Comparison of ENCODE assay signal across 35 mouse cellular contexts in genomic region chr6:113630322-113630721, GRCm38 (mm10). TPM values are rescaled to one million over a fixed set of nuclear protein-coding genes. Genes with fewer than 3 reads are reported as not detected.
DNase-seq lines count a peak whose midpoint lies in the region; ATAC-seq and TF ChIP-seq lines count a peak whose summit lies in the region.
"Had no signal": no experiment of that assay in that cellular context is flagged by ENCODE, and none has a peak within 500 bp of the region (broad histone marks: within the 10 kb centered on the region; RNA-seq: fewer than 3 reads in every experiment).

No protein-coding gene starts in this region.

- peak; percentile 32 for DNase-seq in right cerebral cortex, adult 18-20 months
- no peak for DNase-seq in right cerebral cortex, postnatal 14 days
- DNase-seq: adrenal gland, postnatal 25 days; cerebellum, adult 8-10 months; cerebellum, postnatal 25 days; gastrocnemius, postnatal 10 days; heart, postnatal 36 days; kidney, adult 8-10 months; kidney, postnatal 4 days; layer of hippocampus, postnatal 36 days; liver; lung, embryonic 14.5 days; lung, postnatal 14 days had no signal

- WGBS in intestine, postnatal 0 days: 74% methylated on average over 5 of the region's 5 CpGs
- WGBS in intestine, embryonic 15.5 days: 80% methylated on average over 5 of the region's 5 CpGs
- 85% methylated on average over 5 of the region's 5 CpGs for WGBS in hindbrain, embryonic 13.5 days

- H3K9ac ChIP-seq in intestine, postnatal 0 days (ENCODE audit: low read depth, low read length): no peak overlapping the region
- H3K9ac ChIP-seq in intestine, embryonic 15.5 days: no peak overlapping the region
- H3K9ac ChIP-seq in hindbrain, embryonic 13.5 days: no peak overlapping the region
- H3K9ac ChIP-seq: hindbrain, embryonic 12.5 days; liver, embryonic 15.5 days; lung, embryonic 14.5 days; midbrain, embryonic 12.5 days; neural tube, embryonic 12.5 days; stomach, embryonic 15.5 days had no signal

- H3K4me3 ChIP-seq in intestine, postnatal 0 days (ENCODE audit: low read depth, low read length): no peak overlapping the region
- no peak overlapping the region for H3K4me3 ChIP-seq in intestine, embryonic 15.5 days (replicated peaks)
- H3K4me3 ChIP-seq in hindbrain, embryonic 13.5 days: no peak overlapping the region
- H3K4me3 ChIP-seq: heart, embryonic 10.5 days; hindbrain, embryonic 12.5 days; liver, embryonic 15.5 days; megakaryocyte, embryonic 14.5 days; midbrain, embryonic 12.5 days; myocyte; neural tube, embryonic 12.5 days; stomach, embryonic 15.5 days had no signal

- ATAC-seq in intestine, postnatal 0 days: no peak
- ATAC-seq in intestine, embryonic 15.5 days: no peak
- ATAC-seq in common myeloid progenitor, adult 5-6 weeks (replicated peaks; ENCODE audit: low read depth, poor library complexity, severe bottlenecking): peak; percentile 50
- no peak for ATAC-seq in activated CD4-positive, CD25-positive, alpha-beta regulatory T cell, adult 4 months
- no peak for ATAC-seq in hindbrain, embryonic 13.5 days (ENCODE audit: low FRiP score)
- ATAC-seq: CD4-positive, CD25-positive, alpha-beta regulatory T cell, adult 4 months; forebrain, embryonic 14.5 days; inflammation-experienced regulatory T-cells, adult 6 months had no signal

- H3K4me2 ChIP-seq in intestine, postnatal 0 days (replicated peaks; ENCODE audit: low read depth): no peak overlapping the region
- no peak overlapping the region for H3K4me2 ChIP-seq in intestine, embryonic 15.5 days (replicated peaks)
- H3K4me2 ChIP-seq in hindbrain, embryonic 13.5 days: no peak overlapping the region
- H3K4me2 ChIP-seq: hindbrain, embryonic 12.5 days; liver, embryonic 15.5 days; lung, embryonic 14.5 days; midbrain, embryonic 12.5 days; neural tube, embryonic 12.5 days; stomach, embryonic 15.5 days had no signal

- peak overlapping the region; percentile 8; the same call in 1 of the 2 replicates for H3K27ac ChIP-seq in intestine, postnatal 0 days (ENCODE audit: low read depth, low read length)
- no peak overlapping the region for H3K27ac ChIP-seq in intestine, embryonic 15.5 days
- H3K27ac ChIP-seq in hindbrain, embryonic 13.5 days: no peak overlapping the region
- H3K27ac ChIP-seq: heart, embryonic 10.5 days; hindbrain, embryonic 12.5 days; kidney, postnatal 0 days; liver, embryonic 15.5 days; midbrain, embryonic 12.5 days; neural tube, embryonic 12.5 days; stomach, embryonic 15.5 days had no signal

- H3K36me3 ChIP-seq in intestine, postnatal 0 days (ENCODE audit: control insufficient read depth, insufficient read depth): peaks cover 48% of the 10 kb centered on the region
- peaks cover 16% of the 10 kb centered on the region for H3K36me3 ChIP-seq in intestine, embryonic 15.5 days
- H3K36me3 ChIP-seq in hindbrain, embryonic 13.5 days: peaks cover 69% of the 10 kb centered on the region

- H3K4me1 ChIP-seq in intestine, postnatal 0 days (replicated peaks; ENCODE audit: control insufficient read depth, insufficient read depth, low read length): peaks cover 3% of the 10 kb centered on the region; the same call in 1 of the 2 replicates
- no peaks in the 10 kb centered on the region for H3K4me1 ChIP-seq in intestine, embryonic 15.5 days (replicated peaks)
- peaks cover 11% of the 10 kb centered on the region for H3K4me1 ChIP-seq in hindbrain, embryonic 13.5 days (replicated peaks)

- no peak for TF ChIP-seq CTCF in intestine, postnatal 0 days (IDR thresholded peaks at IDR 0.05; ENCODE audit: low read depth)

- H3K27me3 ChIP-seq in intestine, postnatal 0 days (replicated peaks; ENCODE audit: control insufficient read depth, insufficient read depth, low read length): no peaks in the 10 kb centered on the region
- H3K27me3 ChIP-seq in intestine, embryonic 15.5 days (replicated peaks): no peaks in the 10 kb centered on the region
- H3K27me3 ChIP-seq in hindbrain, embryonic 13.5 days: no peaks in the 10 kb centered on the region
- H3K27me3 ChIP-seq: liver, embryonic 15.5 days; megakaryocyte, embryonic 14.5 days; midbrain, embryonic 12.5 days; neural tube, embryonic 12.5 days; stomach, embryonic 15.5 days had no signal

- H3K9me3 ChIP-seq in intestine, postnatal 0 days (ENCODE audit: control insufficient read depth): no peaks in the 10 kb centered on the region
- no peaks in the 10 kb centered on the region for H3K9me3 ChIP-seq in intestine, embryonic 15.5 days
- no peaks in the 10 kb centered on the region for H3K9me3 ChIP-seq in hindbrain, embryonic 13.5 days
- H3K9me3 ChIP-seq: heart, embryonic 10.5 days; hindbrain, embryonic 12.5 days; liver, embryonic 15.5 days; megakaryocyte, embryonic 14.5 days; midbrain, embryonic 12.5 days; neural tube, embryonic 12.5 days; stomach, embryonic 15.5 days had no signal

RNA-seq across cellular contexts. Expression of gene Vhl, which starts 6.6 kb away (rescaled TPM):
- 18.4 and 20.6 TPM in 2 replicates for polyA plus RNA-seq in intestine, postnatal 0 days (2015; fragmentation: Nextera tagmentation; extraction: Ambion mirVana)
- polyA plus RNA-seq in intestine, embryonic 15.5 days (2015; fragmentation: Nextera tagmentation; extraction: Ambion mirVana): 33.3 and 37.5 TPM in 2 replicates
- total RNA-seq in common myeloid progenitor, adult 5-6 weeks (2017): 10.6 and 15.9 TPM in 2 replicates
- polyA plus RNA-seq in activated CD4-positive, CD25-positive, alpha-beta regulatory T cell, adult 4 months (2017; shearing (Covaris generic)): 10 to 100 TPM in 1 of 2 experiments, 1 to 10 TPM in 1; 7.1 to 14.5 TPM
- polyA plus RNA-seq in hindbrain, embryonic 13.5 days (2015; fragmentation: Nextera tagmentation; extraction: Ambion mirVana): 65.0 and 68.5 TPM in 2 replicates

RNA-seq across cellular contexts. Expression of gene Irak2, which starts 7.9 kb away (rescaled TPM):
- polyA plus RNA-seq in intestine, postnatal 0 days (2015; fragmentation: Nextera tagmentation; extraction: Ambion mirVana): 21.2 and 26.1 TPM in 2 replicates
- polyA plus RNA-seq in intestine, embryonic 15.5 days (2015; fragmentation: Nextera tagmentation; extraction: Ambion mirVana): 11.0 and 13.9 TPM in 2 replicates
- 10.8 and 21.1 TPM in 2 replicates for total RNA-seq in common myeloid progenitor, adult 5-6 weeks (2017)
- polyA plus RNA-seq in activated CD4-positive, CD25-positive, alpha-beta regulatory T cell, adult 4 months (2017; shearing (Covaris generic)): 10 to 100 TPM; 21.9 to 29.8 TPM
- polyA plus RNA-seq in hindbrain, embryonic 13.5 days (2015; fragmentation: Nextera tagmentation; extraction: Ambion mirVana): 1.7 and 2.1 TPM in 2 replicates

RNA-seq across cellular contexts. Expression of gene Brk1, which starts 25.8 kb away (rescaled TPM):
- 185 and 187 TPM in 2 replicates for polyA plus RNA-seq in intestine, postnatal 0 days (2015; fragmentation: Nextera tagmentation; extraction: Ambion mirVana)
- polyA plus RNA-seq in intestine, embryonic 15.5 days (2015; fragmentation: Nextera tagmentation; extraction: Ambion mirVana): 198 and 201 TPM in 2 replicates
- total RNA-seq in common myeloid progenitor, adult 5-6 weeks (2017): 115 and 131 TPM in 2 replicates
- 100 to 1,000 TPM; 275 to 326 TPM for polyA plus RNA-seq in activated CD4-positive, CD25-positive, alpha-beta regulatory T cell, adult 4 months (2017; shearing (Covaris generic))
- 235 and 248 TPM in 2 replicates for polyA plus RNA-seq in hindbrain, embryonic 13.5 days (2015; fragmentation: Nextera tagmentation; extraction: Ambion mirVana)

RNA-seq across cellular contexts. Expression of gene Fancd2os, which starts 29.8 kb away (rescaled TPM):
- polyA plus RNA-seq in intestine, postnatal 0 days (2015; fragmentation: Nextera tagmentation; extraction: Ambion mirVana): 0.33 TPM in 1 of 2 replicates, not detected in the other
- 0.13 TPM in 1 of 2 replicates, not detected in the other for polyA plus RNA-seq in intestine, embryonic 15.5 days (2015; fragmentation: Nextera tagmentation; extraction: Ambion mirVana)
- total RNA-seq in common myeloid progenitor, adult 5-6 weeks (2017): 1.7 TPM in 1 of 2 replicates, not detected in the other
- not detected for polyA plus RNA-seq in activated CD4-positive, CD25-positive, alpha-beta regulatory T cell, adult 4 months (2017; shearing (Covaris generic))
- polyA plus RNA-seq in hindbrain, embryonic 13.5 days (2015; fragmentation: Nextera tagmentation; extraction: Ambion mirVana): 0.19 and 0.23 TPM in 2 replicates
- total RNA-seq: adrenal gland, adult 18-20 months; gastrocnemius, postnatal 10 days; heart, postnatal 36 days; midbrain, postnatal 0 days had no signal
- polyA plus RNA-seq: CD4-positive, CD25-positive, alpha-beta regulatory T cell, adult 4 months; embryonic facial prominence, embryonic 11.5 days; forebrain, embryonic 14.5 days; gonadal fat pad, adult 2 months; inflammation-experienced regulatory T-cells, adult 6 months; liver, embryonic 15.5 days; midbrain, embryonic 12.5 days; urinary bladder, adult 2 months had no signal
